Mouse (Mus musculus) granulocyte monocyte progenitor cell, adult 5-6 weeks (primary cell): ENCODE results near the gene Alpk1. TPM values are rescaled to one million over a fixed set of nuclear protein-coding genes. Genes with fewer than 3 reads are reported as not detected.

Source experiments
- ATAC-seq: replicated peaks from 2 replicates; pipeline ENCODE4 v1.8.0; 2016; ENCODE audit warnings: mild to moderate bottlenecking, moderate TSS enrichment, inconsistent platforms; ENCODE audit not compliant: poor library complexity, severe bottlenecking
- total RNA-seq, 2 experiments: library from RNA; stranded (forward) in 1 of 2; stranded (reverse) in 1 of 2; fragments of 200-712, 200-1000 nt in 1 of 2; fragments of >200 nt in 1 of 2; fragmentation: Nextera tagmentation in 1 of 2; gene quantifications; 2 replicates each; pipeline ENCODE4 v1.2.3; 2014 to 2017

The Alpk1 gene
- total RNA-seq, 2 experiments from 2014 or later = 10.5 to 14.9 TPM

- 0 out of 2 replicates have a peak, but pooled peaks have one; percentile 11 for ATAC-seq
Measured at GRCm38 (mm10) chr3:127633080-127634032, 147.0 kb downstream of the Alpk1 start, which contains the start of gene Neurog2. TSS of gene Neurog2 (plus strand) at chr3:127633135.

GRCm38 (mm10) chr3:127632531-127632930, 147.8 kb downstream of the Alpk1 start:
- peak; percentile 25 for ATAC-seq

GRCm38 (mm10) chr3:127631582-127631981, 148.7 kb downstream of the Alpk1 start:
- no peak for ATAC-seq

- ATAC-seq = no peak
Measured at GRCm38 (mm10) chr3:127630735-127631372, 149.5 kb downstream of the Alpk1 start.

DNA sequence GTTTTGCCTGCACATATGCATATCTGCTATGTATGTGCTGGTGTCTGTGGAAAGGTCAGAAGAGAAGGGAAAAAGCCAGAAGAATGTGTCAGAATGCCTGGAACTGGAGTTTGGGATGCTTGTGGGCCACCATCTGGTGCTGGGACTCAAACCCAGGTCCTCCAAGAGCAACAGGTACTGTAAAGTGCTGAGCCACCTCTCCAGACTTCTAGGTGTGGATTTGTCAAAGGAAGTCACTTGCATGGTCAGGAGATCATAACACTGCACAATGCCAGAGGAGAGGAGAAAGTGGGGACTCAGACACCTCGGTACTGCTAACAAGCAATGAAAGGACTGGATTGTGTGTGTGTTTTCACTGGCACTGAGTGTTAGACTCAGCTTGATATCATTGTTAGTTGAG, 150.1 kb downstream of the Alpk1 start:
- no peak for ATAC-seq

DNA sequence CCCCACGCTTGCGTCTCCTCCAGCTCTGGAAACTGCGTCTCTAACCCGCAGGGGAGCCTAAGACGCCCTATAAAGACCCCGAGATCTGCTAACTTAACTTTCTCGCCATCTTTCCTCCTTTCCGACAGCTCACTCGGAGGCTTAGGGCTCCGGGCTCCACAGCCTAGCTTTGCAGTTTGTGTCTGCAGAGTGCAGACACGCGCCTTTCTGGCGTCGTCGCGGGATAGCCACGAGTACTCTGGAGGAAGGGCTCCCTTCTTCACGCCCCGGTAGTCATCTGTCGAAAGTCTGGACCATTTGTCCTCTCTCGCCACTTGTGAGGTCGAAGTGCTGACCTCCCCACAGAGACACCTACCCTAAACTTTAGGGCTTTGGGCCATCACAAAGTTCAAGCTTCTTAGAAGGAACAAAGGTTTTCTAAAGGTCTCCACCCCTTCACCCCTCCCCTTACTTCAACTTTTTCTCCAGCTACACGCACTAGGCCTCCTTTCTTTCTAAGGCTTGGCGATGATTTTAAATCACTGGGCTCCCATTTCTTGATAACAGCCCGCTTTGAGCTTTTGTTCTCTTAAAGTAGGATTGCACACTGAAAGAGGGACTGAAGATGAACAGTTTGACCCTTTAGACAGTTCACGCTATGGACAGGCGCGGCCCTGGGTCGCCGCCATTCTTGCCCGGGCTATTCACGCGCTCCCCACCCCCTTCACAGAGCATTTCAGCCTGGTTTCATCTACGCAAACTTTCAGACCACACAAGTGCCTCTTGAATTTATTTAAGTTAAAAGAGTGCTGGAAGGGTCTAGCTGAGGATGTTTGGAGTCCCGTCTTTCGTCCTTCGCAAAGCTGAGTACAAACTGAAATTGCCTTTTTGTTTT, 151.8 kb downstream of the Alpk1 start:
- ATAC-seq = no peak

DNA sequence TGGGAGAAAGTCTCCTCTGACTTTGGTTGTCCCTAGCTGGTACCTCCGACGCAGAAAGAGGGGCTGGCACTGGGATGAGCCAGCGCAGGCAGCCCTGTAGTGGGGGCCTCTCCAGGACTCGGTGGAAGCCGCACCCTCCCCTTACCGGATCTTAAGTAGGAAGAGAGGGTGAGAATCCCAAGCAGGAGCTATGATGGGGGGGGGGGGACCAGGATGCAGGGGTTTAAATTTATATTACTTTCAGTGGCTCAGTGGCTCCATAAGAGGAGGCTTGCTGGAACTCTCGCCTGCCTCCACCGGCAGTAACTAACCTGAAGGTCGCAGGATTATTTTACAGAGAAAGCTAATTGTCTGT, 152.4 kb downstream of the Alpk1 start:
- ATAC-seq = no peak

DNA sequence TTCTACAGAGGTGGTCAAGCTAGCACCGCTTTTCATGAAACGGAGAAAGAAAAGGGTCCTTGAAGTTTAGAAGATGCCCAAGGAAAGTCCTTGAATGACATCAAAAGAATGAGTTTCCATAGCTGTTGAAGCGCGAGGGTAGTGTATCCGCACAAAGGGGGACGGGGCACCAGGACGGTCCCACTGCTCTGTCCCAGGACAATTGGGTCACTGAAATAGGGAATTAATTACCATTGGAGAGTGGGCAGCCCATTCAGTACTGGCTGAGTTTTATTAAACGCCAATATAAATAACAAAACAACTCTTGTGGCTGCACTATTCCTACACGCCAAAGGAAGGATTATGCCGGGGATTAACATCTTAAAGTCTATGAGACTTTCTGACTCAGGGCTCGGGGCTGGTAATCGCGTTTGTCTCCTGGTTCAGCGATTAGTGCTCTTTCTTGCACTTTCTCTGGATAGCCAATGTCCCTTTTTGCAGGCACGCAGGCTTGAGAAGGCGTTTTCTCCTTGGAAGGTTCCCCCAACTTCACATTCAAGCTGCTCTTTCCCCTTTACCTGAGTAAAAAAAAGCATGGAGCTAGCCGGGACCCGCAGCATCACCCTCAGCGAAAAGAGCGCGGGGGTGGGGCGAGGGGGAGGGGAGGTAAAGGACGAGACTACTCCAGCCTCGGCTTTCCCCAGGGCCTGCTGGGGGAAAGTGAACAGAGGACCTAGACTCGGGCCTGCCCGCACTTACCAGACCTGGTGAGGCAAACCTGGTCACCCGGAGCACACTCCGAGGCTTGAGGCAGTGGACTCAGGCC, 153.0 kb downstream of the Alpk1 start:
- ATAC-seq = no peak

- ATAC-seq = no peak
Measured at GRCm38 (mm10) chr3:127626524-127626923, 153.8 kb downstream of the Alpk1 start.

DNA sequence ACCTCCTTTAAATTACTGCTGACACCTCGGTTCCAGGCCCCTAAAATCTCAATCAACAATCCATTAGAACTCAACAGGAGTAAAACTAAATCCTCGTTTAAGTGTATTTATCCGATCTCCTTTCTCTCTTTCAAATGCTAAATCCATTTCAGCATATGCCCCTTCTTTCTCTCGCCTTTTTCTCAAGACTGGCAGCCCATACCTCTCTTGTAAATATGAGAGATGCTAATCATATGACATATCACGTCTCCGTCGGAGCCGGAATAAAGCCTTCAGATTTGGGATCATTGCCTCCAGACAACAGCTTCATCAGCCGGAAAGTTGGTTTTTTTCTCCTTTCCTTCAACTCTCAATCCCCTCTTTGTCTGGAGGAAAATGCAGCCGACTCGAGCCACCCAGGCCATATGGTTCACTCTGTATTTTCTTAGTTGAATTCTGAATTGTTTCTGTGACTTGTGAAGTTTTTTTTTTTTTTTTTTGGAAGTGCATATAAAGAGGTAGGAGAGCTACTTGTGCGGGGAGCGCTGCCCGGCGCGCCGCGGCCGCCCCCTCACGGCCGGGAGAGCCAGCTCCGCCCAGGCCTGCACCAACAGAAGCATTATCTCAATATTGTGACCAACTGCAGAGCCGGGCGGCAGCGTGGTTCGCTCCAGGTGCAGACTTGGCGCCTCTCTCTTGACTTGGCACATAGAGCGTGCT, 154.5 kb downstream of the Alpk1 start:
- peak; percentile 42 for ATAC-seq

GRCm38 (mm10) chr3:127625296-127625695, 155.0 kb downstream of the Alpk1 start:
- peak; percentile 91 for ATAC-seq

Other genes with a start within 250 kb of the Alpk1 start
- gene Larp7, start 227.2 kb downstream of the Alpk1 start, total RNA-seq (2014; fragmentation: Nextera tagmentation) = 55.2 and 76.0 TPM in 2 replicates
- gene Larp7, start 227.2 kb downstream of the Alpk1 start, total RNA-seq (2017) = 106 and 126 TPM in 2 replicates
- gene Zgrf1, start 227.0 kb downstream of the Alpk1 start, total RNA-seq (2014; fragmentation: Nextera tagmentation) = 26.1 and 30.8 TPM in 2 replicates
- gene Zgrf1, start 227.0 kb downstream of the Alpk1 start, total RNA-seq (2017) = 23.1 and 30.6 TPM in 2 replicates
- not detected in 2 replicates for gene Neurog2, start 147.4 kb downstream of the Alpk1 start, total RNA-seq (2014; fragmentation: Nextera tagmentation)
- gene Neurog2, start 147.4 kb downstream of the Alpk1 start, total RNA-seq (2017) = not detected in 2 replicates
- 49.4 and 52.3 TPM in 2 replicates for gene Tifa, start 9.3 kb upstream of the Alpk1 start, total RNA-seq (2014; fragmentation: Nextera tagmentation)
- 51.3 and 53.6 TPM in 2 replicates for gene Tifa, start 9.3 kb upstream of the Alpk1 start, total RNA-seq (2017)
- 56.0 and 88.6 TPM in 2 replicates for gene Ap1ar, start 57.0 kb upstream of the Alpk1 start, total RNA-seq (2014; fragmentation: Nextera tagmentation)
- 57.4 and 59.7 TPM in 2 replicates for gene Ap1ar, start 57.0 kb upstream of the Alpk1 start, total RNA-seq (2017)
- gene Fam241a, start 115.8 kb upstream of the Alpk1 start, total RNA-seq (2014; fragmentation: Nextera tagmentation) = 16.4 and 18.0 TPM in 2 replicates
- gene Fam241a, start 115.8 kb upstream of the Alpk1 start, total RNA-seq (2017) = 20.0 and 28.2 TPM in 2 replicates